Mouse (Mus musculus): ENCODE measurements around the gene Vmn2r-ps130. TPM values are rescaled to one million over a fixed set of nuclear protein-coding genes. Genes with fewer than 3 reads are reported as not detected.
"Not testable (repeated sequence)": the region's sequence is repeated elsewhere in the genome, so short reads cannot be mapped to it uniquely, and the experiment has no call there.

Vmn2r-ps130 gene
- polyA plus RNA-seq (2015; fragmentation: Nextera tagmentation; extraction: Ambion mirVana) = not detected in 2 replicates

DNA sequence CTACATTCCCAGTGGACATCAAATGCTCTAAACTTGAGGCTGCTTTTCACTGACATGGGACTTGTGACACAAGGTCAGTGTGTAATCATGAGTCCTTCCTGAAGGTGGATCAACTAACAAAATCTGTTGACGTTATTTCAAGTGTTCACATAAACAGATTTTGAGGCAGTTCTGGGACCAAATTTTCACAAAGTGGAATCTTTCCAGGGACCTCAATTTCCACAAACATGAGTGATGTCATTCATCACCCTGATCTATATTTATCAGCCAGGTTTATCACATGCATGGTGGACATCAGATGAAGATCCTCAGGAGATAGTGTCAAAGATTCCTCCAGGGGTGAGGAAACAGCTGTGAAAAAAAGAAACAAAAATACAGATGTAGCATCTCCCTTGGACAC, at the start of gene Vmn2r-ps130:
Gene Vmn2r-ps130, plus strand, starts transcription at position 301 of the 400 bp plus-strand sequence.
- H3K27ac ChIP-seq; H3K4me3 ChIP-seq; H3K9ac ChIP-seq; H3K36me3 ChIP-seq; H3K4me1 ChIP-seq (replicated peaks); ATAC-seq (replicated peaks; ENCODE audit: insufficient number of reproducible peaks, insufficient read depth, low FRiP score, low read depth); H3K4me2 ChIP-seq; H3K9me3 ChIP-seq (replicated peaks); H3K27me3 ChIP-seq: not testable (repeated sequence)
- WGBS = no CpG with 5 or more reads among the region's 1 CpGs

Other genes with a start within 250 kb of the Vmn2r-ps130 start
- 13.2 and 13.8 TPM in 2 replicates for gene Zfp945, start 194.0 kb upstream of the Vmn2r-ps130 start, polyA plus RNA-seq (2015; fragmentation: Nextera tagmentation; extraction: Ambion mirVana)
- gene Vmn2r113, start 118.2 kb upstream of the Vmn2r-ps130 start, polyA plus RNA-seq (2015; fragmentation: Nextera tagmentation; extraction: Ambion mirVana) = not detected in 2 replicates
- gene Zfp40, start 132.1 kb downstream of the Vmn2r-ps130 start, polyA plus RNA-seq (2015; fragmentation: Nextera tagmentation; extraction: Ambion mirVana) = 7.5 and 8.9 TPM in 2 replicates